Mouse (Mus musculus): Measurements from ENCODE around the gene Des.

GRCm38 (mm10) chr1:75361750-75362149 lies 1.6 kb downstream of the Des start:
- TF ChIP-seq HCFC1 (IDR thresholded peaks at IDR 0.05; ENCODE audit: low read depth, low read length) (peak; percentile 44), RCOR1 (conservative IDR thresholded peaks at IDR 0.05; ENCODE audit: low read depth, low read length) (no peak), CTCF (conservative IDR thresholded peaks at IDR 0.05 in 1 of 2, IDR thresholded peaks at IDR 0.05 in 1 of 2; ENCODE audit: low read depth in 2 of 2, low read length in 2 of 2) (no peak), BHLHE40 (IDR thresholded peaks at IDR 0.05; ENCODE audit: low read depth, low read length) (no peak), POLR2A (IDR thresholded peaks at IDR 0.05; ENCODE audit: low read depth, low read length) (peak; percentile 41; the same call in 1 of the 2 replicates), MXI1 (IDR thresholded peaks at IDR 0.05; ENCODE audit: low read depth, low read length) (no peak), MAZ (IDR thresholded peaks at IDR 0.05; ENCODE audit: low read depth, low read length) (peak; percentile 34; the same call in 1 of the 2 replicates), TCF12 (IDR thresholded peaks at IDR 0.05; ENCODE audit: low read depth, low read length) (peak; percentile 38; the same call in 1 of the 2 replicates), KAT2A (IDR thresholded peaks at IDR 0.05; ENCODE audit: insufficient replicate concordance, low read length) (no peak), TBP (conservative IDR thresholded peaks at IDR 0.05; ENCODE audit: low read depth, low read length) (peak; percentile 47; the same call in 1 of the 2 replicates), JUND (conservative IDR thresholded peaks at IDR 0.05; ENCODE audit: low read depth, low read length) (no peak)

All from CH12.LX (cell line).